Mouse (Mus musculus) lung, adult 2 months (tissue): Measurements from ENCODE around the gene Kcnk15. TPM values are rescaled to one million over a fixed set of nuclear protein-coding genes. Genes with fewer than 3 reads are reported as not detected.

Experiments used
- DNase-seq: peaks from one replicate; pipeline ENCODE4 v3.0.0; 2022
- H3K4me1 ChIP-seq: fragments of 200-500 bp; 2 replicates; pipeline ENCODE4 v1.6.1; 2011; ENCODE audit warnings: low read length; ENCODE audit not compliant: control insufficient read depth, insufficient read depth
- H3K4me3 ChIP-seq: fragments of 200-500 bp; replicated peaks from 2 replicates; pipeline ENCODE3; 2011; ENCODE audit warnings: low read depth, mild to moderate bottlenecking, control low read depth, low read length; ENCODE audit errors: extremely low read depth
- CTCF ChIP-seq: fragments of 200-500 bp; IDR thresholded peaks from 2 replicates; pipeline ENCODE4 v1.5.1; 2011; ENCODE audit warnings: mild to moderate bottlenecking, low read length, control low read depth; ENCODE audit not compliant: insufficient read depth
- POLR2A ChIP-seq: fragments of 200-500 bp; IDR thresholded peaks from 2 replicates; pipeline ENCODE4 v1.6.1; 2011; ENCODE audit warnings: low read depth, mild to moderate bottlenecking, control low read depth, low read length, borderline replicate concordance; ENCODE audit errors: extremely low read depth
- WGBS: fragments of 180-500 bp; shearing (Covaris S2); methylation state at CpG from one replicate; pipeline ENCODE4 v1.1.7; 2018; 5-methylcytosine and 5-hydroxymethylcytosine counted together
- polyA plus RNA-seq: library from polyadenylated mRNA; depleted of rRNA; stranded (reverse); fragments of >200 nt; gene quantifications from 2 replicates; pipeline ENCODE4 v1.2.3, GENCODE M21; 2012; rRNA removed

Kcnk15 gene
- polyA plus RNA-seq, 1 experiment = not detected

- DNase-seq = no peak
- 61% methylated on average over 7 of the region's 7 CpGs for WGBS
- TF ChIP-seq POLR2A (no peak), CTCF (no peak)
- no peak overlapping the region for H3K4me3 ChIP-seq
- H3K4me1 ChIP-seq = no peaks in the 10 kb centered on the region
Observed at GRCm38 (mm10) chr2:163893446-163894370, 40.3 kb downstream of the Kcnk15 start.

GRCm38 (mm10) chr2:163895156-163895555 lies 41.7 kb downstream of the Kcnk15 start:
- DNase-seq = no peak
- Histone ChIP-seq H3K4me1 (no peaks in the 10 kb centered on the region), H3K4me3 (no peak overlapping the region)
- TF ChIP-seq CTCF = no peak
- no peak for TF ChIP-seq POLR2A
- WGBS = 46% methylated on average over 2 of the region's 2 CpGs

GRCm38 (mm10) chr2:163897026-163897425 lies 43.6 kb downstream of the Kcnk15 start:
- 82% methylated on average over 7 of the region's 7 CpGs for WGBS
- Histone ChIP-seq H3K4me1 (no peaks in the 10 kb centered on the region), H3K4me3 (no peak overlapping the region)
- DNase-seq = no peak
- TF ChIP-seq POLR2A (no peak), CTCF (no peak)

- no peak for DNase-seq
- TF ChIP-seq CTCF = no peak
- no peak for TF ChIP-seq POLR2A
- Histone ChIP-seq H3K4me1 (no peaks in the 10 kb centered on the region), H3K4me3 (no peak overlapping the region)
- WGBS = 74% methylated on average over 7 of the region's 7 CpGs
Observed at GRCm38 (mm10) chr2:163897988-163898535, 44.6 kb downstream of the Kcnk15 start.

GRCm38 (mm10) chr2:163899910-163900411 lies 46.5 kb downstream of the Kcnk15 start:
- H3K4me3 ChIP-seq = no peak overlapping the region
- DNase-seq = no peak
- 43% methylated on average over 14 of the region's 14 CpGs for WGBS
- TF ChIP-seq CTCF (no peak), POLR2A (no peak)
- no peaks in the 10 kb centered on the region for H3K4me1 ChIP-seq

GRCm38 (mm10) chr2:163901043-163901442 lies 47.6 kb downstream of the Kcnk15 start:
- no peak for DNase-seq
- Histone ChIP-seq H3K4me3 (no peak overlapping the region), H3K4me1 (no peaks in the 10 kb centered on the region)
- no peak for TF ChIP-seq POLR2A
- TF ChIP-seq CTCF = no peak
- 69% methylated on average over 7 of the region's 7 CpGs for WGBS

GRCm38 (mm10) chr2:163902448-163902847 lies 49.0 kb downstream of the Kcnk15 start:
- no peak for DNase-seq
- Histone ChIP-seq H3K4me1 (no peaks in the 10 kb centered on the region), H3K4me3 (no peak overlapping the region)
- TF ChIP-seq POLR2A = no peak
- no peak for TF ChIP-seq CTCF
- WGBS = 58% methylated on average over 4 of the region's 4 CpGs

GRCm38 (mm10) chr2:163903461-163903860 lies 50.0 kb downstream of the Kcnk15 start:
- no peak for DNase-seq
- Histone ChIP-seq H3K4me1 (no peaks in the 10 kb centered on the region), H3K4me3 (no peak overlapping the region)
- no peak for TF ChIP-seq CTCF
- no peak for TF ChIP-seq POLR2A
- WGBS = 49% methylated on average over 11 of the region's 11 CpGs

- H3K4me1 ChIP-seq = no peaks in the 10 kb centered on the region
- no peak overlapping the region for H3K4me3 ChIP-seq
- WGBS = 83% methylated on average over 4 of the region's 4 CpGs
- TF ChIP-seq POLR2A = no peak
- no peak for TF ChIP-seq CTCF
- DNase-seq = no peak
Observed at GRCm38 (mm10) chr2:163904323-163904722, 50.9 kb downstream of the Kcnk15 start.

GRCm38 (mm10) chr2:163907131-163907530 lies 53.7 kb downstream of the Kcnk15 start:
- WGBS = 51% methylated on average over 5 of the region's 5 CpGs

More at GRCm38 (mm10) chr2:163907131-163907530, 53.7 kb downstream of the Kcnk15 start:
- TF ChIP-seq CTCF (no peak), POLR2A (no peak)
- Histone ChIP-seq H3K4me1 (no peaks in the 10 kb centered on the region), H3K4me3 (no peak overlapping the region)
- no peak for DNase-seq

Other genes with a start within 250 kb of the Kcnk15 start
- 368 and 417 TPM in 2 replicates for gene Serinc3, start 208.5 kb upstream of the Kcnk15 start, polyA plus RNA-seq
- 167 and 180 TPM in 2 replicates for gene Pkig, start 195.3 kb upstream of the Kcnk15 start, polyA plus RNA-seq
- 2.4 and 105 TPM in 2 replicates for gene Ada, start 103.4 kb upstream of the Kcnk15 start, polyA plus RNA-seq
- 71.4 and 97.6 TPM in 2 replicates for gene Ccn5, start 32.8 kb upstream of the Kcnk15 start, polyA plus RNA-seq
- 0.11 and 0.19 TPM in 2 replicates for gene Rims4, start 65.0 kb downstream of the Kcnk15 start, polyA plus RNA-seq
- 39.4 and 52.8 TPM in 2 replicates for gene Ywhab, start 141.3 kb downstream of the Kcnk15 start, polyA plus RNA-seq
- 0.40 and 0.50 TPM in 2 replicates for gene Pabpc1l, start 171.8 kb downstream of the Kcnk15 start, polyA plus RNA-seq
- gene Stk4, start 216.7 kb downstream of the Kcnk15 start, polyA plus RNA-seq = 22.0 and 31.3 TPM in 2 replicates
- 43.5 and 48.8 TPM in 2 replicates for gene Tomm34, start 217.5 kb downstream of the Kcnk15 start, polyA plus RNA-seq